Mouse (Mus musculus) CH12.LX (cell line): ENCODE results near the gene Tubb2b. TPM values are rescaled to one million over a fixed set of nuclear protein-coding genes. Genes with fewer than 3 reads are reported as not detected.

Source experiments
- DNase-seq: peaks from one replicate; pipeline ENCODE4 v3.0.0-alpha.2; 2013; ENCODE audit errors: extremely low read depth
- H3K27ac ChIP-seq: 2 replicates; pipeline ENCODE4 v1.5.1; 2012; ENCODE audit warnings: low read depth, mild to moderate bottlenecking, control low read depth, moderate library complexity; ENCODE audit not compliant: insufficient read depth
- H3K27me3 ChIP-seq: replicated peaks from 2 replicates; pipeline ENCODE3; 2012; ENCODE audit warnings: inconsistent platforms
- H3K36me3 ChIP-seq, 2 experiments: replicated peaks in 1 of 2; 2 replicates each; pipeline versions ENCODE3 to v1.6.1; 2012; ENCODE audit warnings: inconsistent platforms in 1 of 2, low read length in 1 of 2, mild to moderate bottlenecking in 1 of 2, mixed read lengths in 1 of 2, moderate library complexity in 1 of 2; ENCODE audit not compliant: control insufficient read depth in 1 of 2, insufficient read depth in 1 of 2
- H3K4me1 ChIP-seq, 2 experiments: 2 replicates each; pipeline ENCODE4 v1.6.1; 2012; ENCODE audit warnings: inconsistent platforms in 1 of 2, moderate library complexity in 1 of 2; ENCODE audit not compliant: insufficient read depth in 2 of 2, control insufficient read depth in 1 of 2
- H3K4me2 ChIP-seq: 2 replicates; pipeline ENCODE4 v1.6.1; 2012; ENCODE audit warnings: low read depth, mild to moderate bottlenecking, control low read depth; ENCODE audit not compliant: poor library complexity, insufficient read depth, severe bottlenecking
- H3K4me3 ChIP-seq, 3 experiments: fragments of 150-350 bp in 1 of 3; sonication (generic) in 1 of 3; replicated peaks in 1 of 3; 2 replicates each; pipeline versions ENCODE3 to v1.5.1; 2011 to 2012; ENCODE audit warnings: low read depth in 2 of 3, low read length in 2 of 3, mild to moderate bottlenecking in 2 of 3, moderate library complexity in 2 of 3, control low read depth in 1 of 3, improper control_type of control experiment in 1 of 3, inconsistent platforms in 1 of 3, mixed read lengths in 1 of 3; ENCODE audit not compliant: poor library complexity in 1 of 3
- H3K79me2 ChIP-seq: replicated peaks from 2 replicates; pipeline ENCODE4 v1.6.1; 2012; ENCODE audit warnings: mild to moderate bottlenecking, moderate library complexity; ENCODE audit not compliant: control insufficient read depth, poor library complexity, insufficient read depth, severe bottlenecking; ENCODE audit errors: extremely low read depth
- H3K9ac ChIP-seq: 2 replicates; pipeline ENCODE4 v1.6.1; 2012; ENCODE audit warnings: low read depth, mild to moderate bottlenecking, control low read depth, moderate library complexity; ENCODE audit not compliant: insufficient read depth
- H3K9me3 ChIP-seq: replicated peaks from 2 replicates; pipeline ENCODE3; 2012; ENCODE audit warnings: low read length, inconsistent platforms, mixed read lengths
- CHD2 ChIP-seq: IDR thresholded peaks from 2 replicates; pipeline ENCODE4 v1.6.1; 2011; ENCODE audit warnings: low read length, improper control_type of control experiment
- CTCF ChIP-seq, 2 experiments: IDR thresholded peaks in 1 of 2; conservative IDR thresholded peaks in 1 of 2; 2 replicates each; pipeline ENCODE4 v1.5.1; 2011 to 2012; ENCODE audit warnings: low read depth in 2 of 2, low read length in 2 of 2, improper control_type of control experiment in 1 of 2, inconsistent platforms in 1 of 2, mild to moderate bottlenecking in 1 of 2, moderate library complexity in 1 of 2
- E2F4 ChIP-seq: IDR thresholded peaks from 2 replicates; pipeline ENCODE4 v1.6.1; 2011; ENCODE audit warnings: low read depth, low read length, improper control_type of control experiment; ENCODE audit not compliant: insufficient replicate concordance
- ELF1 ChIP-seq: IDR thresholded peaks from 2 replicates; pipeline ENCODE4 v1.6.1; 2014; ENCODE audit warnings: low read depth, mild to moderate bottlenecking, inconsistent platforms, low read length, improper control_type of control experiment
- EP300 ChIP-seq: IDR thresholded peaks from 2 replicates; pipeline ENCODE4 v1.6.1; 2011; ENCODE audit warnings: low read length, improper control_type of control experiment
- ETS1 ChIP-seq: conservative IDR thresholded peaks from 2 replicates; pipeline ENCODE4 v1.6.1; 2012; ENCODE audit warnings: low read depth, mild to moderate bottlenecking, inconsistent platforms, low read length, improper control_type of control experiment, moderate library complexity
- JUN ChIP-seq: IDR thresholded peaks from 2 replicates; pipeline ENCODE4 v1.6.1; 2011; ENCODE audit warnings: low read depth, mild to moderate bottlenecking, low read length, improper control_type of control experiment, moderate library complexity; ENCODE audit not compliant: insufficient read depth
- MAFK ChIP-seq: IDR thresholded peaks from 2 replicates; pipeline ENCODE4 v1.6.1; 2011; ENCODE audit warnings: low read length, improper control_type of control experiment; ENCODE audit not compliant: insufficient replicate concordance
- MAZ ChIP-seq: IDR thresholded peaks from 2 replicates; pipeline ENCODE4 v1.6.1; 2012; ENCODE audit warnings: low read depth, mild to moderate bottlenecking, inconsistent platforms, low read length, improper control_type of control experiment, moderate library complexity
- MEF2A ChIP-seq: IDR thresholded peaks from 2 replicates; pipeline ENCODE4 v1.6.1; 2014; ENCODE audit warnings: low read depth, mild to moderate bottlenecking, inconsistent platforms, low read length, improper control_type of control experiment, borderline replicate concordance
- MXI1 ChIP-seq: IDR thresholded peaks from 2 replicates; pipeline ENCODE4 v1.6.1; 2011; ENCODE audit warnings: mild to moderate bottlenecking, low read depth, low read length, improper control_type of control experiment
- NRF1 ChIP-seq: IDR thresholded peaks from 2 replicates; pipeline ENCODE4 v1.6.1; 2014; ENCODE audit warnings: low read depth, mild to moderate bottlenecking, inconsistent platforms, low read length, improper control_type of control experiment, moderate library complexity
- PAX5 ChIP-seq: IDR thresholded peaks from 2 replicates; pipeline ENCODE4 v1.6.1; 2012; ENCODE audit warnings: low read length, inconsistent platforms, mixed read lengths
- POLR2A ChIP-seq: IDR thresholded peaks from 2 replicates; pipeline ENCODE4 v1.6.1; 2011; ENCODE audit warnings: low read depth, mild to moderate bottlenecking, improper control_type of control experiment, low read length
- POLR2AphosphoS2 ChIP-seq: IDR thresholded peaks from 2 replicates; pipeline ENCODE4 v1.6.1; 2011; ENCODE audit warnings: low read depth, low read length, improper control_type of control experiment
- RAD21 ChIP-seq: IDR thresholded peaks from 2 replicates; pipeline ENCODE4 v1.6.1; 2011; ENCODE audit warnings: low read depth, mild to moderate bottlenecking, low read length, improper control_type of control experiment, moderate library complexity
- RCOR1 ChIP-seq: conservative IDR thresholded peaks from 2 replicates; pipeline ENCODE4 v1.6.1; 2012; ENCODE audit warnings: low read depth, mild to moderate bottlenecking, inconsistent platforms, low read length, improper control_type of control experiment
- SMC3 ChIP-seq: IDR thresholded peaks from 2 replicates; pipeline ENCODE4 v1.6.1; 2011; ENCODE audit warnings: low read depth, low read length, improper control_type of control experiment
- TCF12 ChIP-seq: IDR thresholded peaks from 2 replicates; pipeline ENCODE4 v1.6.1; 2014; ENCODE audit warnings: low read depth, mild to moderate bottlenecking, inconsistent platforms, low read length, improper control_type of control experiment
- UBTF ChIP-seq: IDR thresholded peaks from 2 replicates; pipeline ENCODE4 v1.6.1; 2012; ENCODE audit warnings: low read depth, mild to moderate bottlenecking, inconsistent platforms, low read length, improper control_type of control experiment, moderate library complexity
- USF1 ChIP-seq: IDR thresholded peaks from 2 replicates; pipeline ENCODE4 v1.6.1; 2014; ENCODE audit warnings: low read depth, mild to moderate bottlenecking, inconsistent platforms, low read length, improper control_type of control experiment
- ZC3H11A ChIP-seq: IDR thresholded peaks from 2 replicates; pipeline ENCODE4 v1.6.1; 2012; ENCODE audit warnings: low read depth, mild to moderate bottlenecking, inconsistent platforms, low read length, improper control_type of control experiment
- ZMIZ1 ChIP-seq: IDR thresholded peaks from 2 replicates; pipeline ENCODE4 v1.6.1; 2012; ENCODE audit warnings: low read depth, mild to moderate bottlenecking, inconsistent platforms, low read length, improper control_type of control experiment
- ZNF384 ChIP-seq: IDR thresholded peaks from 2 replicates; pipeline ENCODE4 v1.6.1; 2012; ENCODE audit warnings: low read depth, low read length, improper control_type of control experiment, inconsistent platforms
- dilution Hi-C: fragments of 300-500 bp; cut with MboI; formaldehyde crosslinking; loops from 2 replicates; pipeline ENCODE4 v1.14.3; 2020; ENCODE audit warnings: low sequenced_read_pairs; ENCODE audit not compliant: extremely low pct_unique_long_range_greater_than_20kb, extremely low pct_ligation_motif_present
- in situ Hi-C: fragments of 300-500 bp; cut with MboI; formaldehyde crosslinking; loops from 3 replicates; pipeline ENCODE4 v1.14.3; 2019; ENCODE audit warnings: low sequenced_read_pairs, low pct_ligation_motif_present, low pct_unique_long_range_greater_than_20kb, mixed read lengths
- polyA plus RNA-seq: library from polyadenylated mRNA; unstranded; fragments of >175 nt; gene quantifications from 2 replicates; pipeline ENCODE4 v1.2.1, GENCODE M21; 2012; ENCODE audit warnings: low read depth; ENCODE audit not compliant: insufficient read length
- total RNA-seq, 2 experiments: library from RNA; depleted of rRNA; stranded (reverse); fragments of 300-350 nt in 1 of 2; fragments of >200 nt in 1 of 2; gene quantifications; 2 replicates each; pipeline ENCODE4 v1.2.3; 2012 to 2014

Tubb2b gene
- total and polyA plus RNA-seq, 3 experiments: 33.6 to 49.8 (median 38.4) TPM

DNA sequence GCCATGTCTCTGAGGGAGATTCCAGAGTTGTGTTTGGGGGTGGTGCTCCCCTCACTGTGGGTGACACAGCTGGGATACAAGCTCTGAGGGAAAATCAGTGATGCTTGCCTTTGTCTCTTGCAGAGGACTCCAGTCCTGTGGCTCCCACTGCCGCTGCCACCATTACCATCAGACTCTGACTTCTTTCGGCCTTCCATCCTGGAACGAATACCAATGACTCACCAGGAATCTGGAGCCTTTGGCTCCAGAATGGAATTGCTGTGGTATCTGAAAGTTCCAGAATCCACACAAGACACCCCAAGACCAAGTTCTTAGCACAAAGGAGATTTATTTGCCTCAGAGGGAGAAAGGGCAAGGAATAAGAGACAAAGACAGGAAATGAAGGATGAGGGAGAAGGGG lies 17.2 kb downstream of the Tubb2b start:
- TF ChIP-seq SMC3 (no peak), CHD2 (no peak), POLR2A (no peak), ELF1 (no peak), EP300 (no peak), ZC3H11A (no peak), MAZ (no peak), USF1 (no peak), NRF1 (no peak), POLR2AphosphoS2 (no peak), PAX5 (no peak), ZMIZ1 (no peak), JUN (no peak), MXI1 (no peak), UBTF (no peak)
- TF ChIP-seq, all 38 proteins: peak for 0
- Histone ChIP-seq H3K4me1 (peaks cover 0 to 33% of the 10 kb centered on the region in 2 experiments; a peak in 2 of 4 replicates), H3K27me3 (no peaks in the 10 kb centered on the region), H3K79me2 (no peaks in the 10 kb centered on the region), H3K27ac (no peak overlapping the region), H3K4me2 (no peak overlapping the region), H3K36me3 (no peaks in the 10 kb centered on the region), H3K9me3 (no peaks in the 10 kb centered on the region), H3K4me3 (no peak overlapping the region), H3K9ac (no peak overlapping the region)
- no peak for DNase-seq
- in situ Hi-C loops: no loop called here
- dilution Hi-C loops: no loop called here

DNA sequence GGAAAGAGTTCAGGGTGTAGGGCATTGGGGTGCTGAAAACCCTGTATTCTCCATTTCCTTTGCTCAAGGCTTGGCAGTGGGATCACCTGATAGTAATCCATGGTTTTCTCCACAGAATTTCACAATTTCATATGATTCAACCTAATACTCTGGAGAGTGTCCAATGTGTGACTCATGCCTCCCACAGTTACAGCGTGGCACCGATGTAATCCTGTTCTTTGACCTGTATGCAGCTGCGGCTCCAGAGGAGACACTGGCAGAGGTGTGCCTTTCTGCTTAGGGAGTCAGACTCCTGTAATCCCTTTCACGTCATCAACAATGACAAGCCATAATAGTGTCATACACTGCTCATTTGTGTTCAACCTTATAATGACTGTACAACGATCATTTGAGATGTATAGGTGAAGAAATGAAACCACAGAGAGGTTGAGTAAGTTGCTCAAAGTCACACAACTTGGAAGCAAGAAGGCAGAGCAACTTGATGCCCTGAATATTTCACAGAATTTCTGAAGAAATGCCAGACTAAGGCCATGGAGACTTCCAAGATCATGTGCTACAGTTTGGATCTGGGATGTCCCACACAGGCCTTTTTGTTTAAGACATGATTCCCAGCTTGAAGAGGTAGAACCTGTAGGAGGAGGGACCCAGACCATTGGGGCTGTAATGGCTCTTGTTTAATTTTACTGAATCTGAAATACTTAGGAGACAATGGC lies 17.7 kb downstream of the Tubb2b start:
- H3K36me3 ChIP-seq: no peaks in the 10 kb centered on the region
- no peak overlapping the region for H3K27ac ChIP-seq
- H3K79me2 ChIP-seq: no peaks in the 10 kb centered on the region
- dilution Hi-C loops: no loop called here
- H3K9ac ChIP-seq: no peak overlapping the region
- no peak overlapping the region for H3K4me2 ChIP-seq
- H3K4me1 ChIP-seq: peaks cover 0 to 34% of the 10 kb centered on the region in 2 experiments; a peak in 2 of 4 replicates
- DNase-seq: no peak
- TF ChIP-seq TCF12: no peak
- TF ChIP-seq POLR2A: no peak
- TF ChIP-seq ETS1: no peak
- TF ChIP-seq MEF2A: no peak
- TF ChIP-seq RCOR1: no peak
- TF ChIP-seq POLR2AphosphoS2: no peak
- no peak for TF ChIP-seq CHD2
- TF ChIP-seq E2F4: no peak
- no peak for TF ChIP-seq ZNF384
- no peak for TF ChIP-seq NRF1
- TF ChIP-seq MAFK: no peak
- TF ChIP-seq RAD21: no peak
- TF ChIP-seq CTCF (conservative IDR thresholded peaks at IDR 0.05 in 1 of 2, IDR thresholded peaks at IDR 0.05 in 1 of 2; ENCODE audit: low read depth in 2 of 2, low read length in 2 of 2): no peak
- H3K9me3 ChIP-seq: no peaks in the 10 kb centered on the region
- in situ Hi-C loops: no loop called here
- H3K27me3 ChIP-seq: no peaks in the 10 kb centered on the region
- no peak overlapping the region for H3K4me3 ChIP-seq
